Mouse (Mus musculus) forebrain, embryonic 10.5 days (tissue): ENCODE results near the gene Sv2c. TPM values are rescaled to one million over a fixed set of nuclear protein-coding genes. Genes with fewer than 3 reads are reported as not detected.
A peak's percentile ranks its signal among the peaks of the same experiment; 100 is the strongest.

Experiments
- DNase-seq: peaks from one replicate; pipeline ENCODE4 v3.0.0-alpha.2; 2017; ENCODE audit warnings: low spot score; ENCODE audit errors: extremely low spot score
- H3K27ac ChIP-seq: fragments of 300-500 bp; sonication (generic); 2 replicates; pipeline ENCODE4 v1.5.1; 2016; ENCODE audit warnings: mild to moderate bottlenecking
- H3K27me3 ChIP-seq: fragments of 300-500 bp; sonication (generic); 2 replicates; pipeline ENCODE4 v1.6.1; 2016; ENCODE audit warnings: mild to moderate bottlenecking; ENCODE audit not compliant: poor library complexity, severe bottlenecking
- H3K36me3 ChIP-seq: fragments of 300-500 bp; sonication (generic); replicated peaks from 2 replicates; pipeline ENCODE4 v1.6.1; 2016; ENCODE audit warnings: mild to moderate bottlenecking, moderate library complexity
- H3K4me1 ChIP-seq: fragments of 300-500 bp; sonication (generic); 2 replicates; pipeline ENCODE4 v1.6.1; 2016
- H3K4me3 ChIP-seq: fragments of 300-500 bp; sonication (generic); 2 replicates; pipeline ENCODE4 v1.5.1; 2016; ENCODE audit warnings: mild to moderate bottlenecking, moderate library complexity
- H3K9me3 ChIP-seq: fragments of 300-500 bp; sonication (generic); 2 replicates; pipeline ENCODE4 v1.6.1; 2016; ENCODE audit warnings: mild to moderate bottlenecking, moderate library complexity
- WGBS: fragments of 180-500 bp; shearing (Covaris S2); methylation state at CpG from one replicate; pipeline ENCODE4 v1.1.7; 2016; 5-methylcytosine and 5-hydroxymethylcytosine counted together
- polyA plus RNA-seq: library from polyadenylated mRNA; unstranded; fragments of >200 nt; fragmentation: Nextera tagmentation; extraction: Ambion mirVana; gene quantifications from 2 replicates; pipeline ENCODE4 v1.2.1, GENCODE M21; 2016

Gene Sv2c
- polyA plus RNA-seq, 1 experiment from 2014 or later, result 0.31 TPM

GRCm38 (mm10) chr13:96030368-96031223 is 101.8 kb downstream of the Sv2c start:
- peak; percentile 61 for DNase-seq

GRCm38 (mm10) chr13:96023858-96024257 is 108.5 kb downstream of the Sv2c start:
- no peak for DNase-seq
- no peaks in the 10 kb centered on the region for H3K9me3 ChIP-seq
- WGBS, result 84% methylated on average over 11 of the region's 11 CpGs
- H3K36me3 ChIP-seq, result no peaks in the 10 kb centered on the region
- H3K4me1 ChIP-seq, result no peaks in the 10 kb centered on the region
- H3K27ac ChIP-seq, result no peak overlapping the region
- no peak overlapping the region for H3K4me3 ChIP-seq
- H3K27me3 ChIP-seq, result no peaks in the 10 kb centered on the region

More at GRCm38 (mm10) chr13:96030368-96031223, 101.8 kb downstream of the Sv2c start:
- WGBS, result 63% methylated on average over 19 of the region's 19 CpGs
- no peaks in the 10 kb centered on the region for H3K27me3 ChIP-seq
- H3K36me3 ChIP-seq, result no peaks in the 10 kb centered on the region
- H3K4me3 ChIP-seq, result no peak overlapping the region
- H3K9me3 ChIP-seq, result no peaks in the 10 kb centered on the region
- no peak overlapping the region for H3K27ac ChIP-seq
- no peaks in the 10 kb centered on the region for H3K4me1 ChIP-seq

- Histone ChIP-seq H3K4me3 (no peak overlapping the region), H3K27ac (no peak overlapping the region), H3K9me3 (no peaks in the 10 kb centered on the region), H3K4me1 (0 out of 2 replicates have a peak, but pooled peaks cover 3% of the 10 kb centered on the region), H3K27me3 (no peaks in the 10 kb centered on the region), H3K36me3 (no peaks in the 10 kb centered on the region)
- 94% methylated on average over 3 of the region's 3 CpGs for WGBS
- DNase-seq, result no peak
These were observed 116.9 kb downstream of the Sv2c start for GRCm38 (mm10) chr13:96015516-96015915.

GRCm38 (mm10) chr13:96010861-96011511 is 121.4 kb downstream of the Sv2c start:
- no peaks in the 10 kb centered on the region for H3K36me3 ChIP-seq
- 72% methylated on average over 11 of the region's 11 CpGs for WGBS
- H3K4me3 ChIP-seq, result no peak overlapping the region
- H3K27me3 ChIP-seq, result no peaks in the 10 kb centered on the region
- DNase-seq, result no peak
- H3K4me1 ChIP-seq, result 0 out of 2 replicates have a peak, but pooled peaks cover 3% of the 10 kb centered on the region
- H3K27ac ChIP-seq, result no peak overlapping the region
- no peaks in the 10 kb centered on the region for H3K9me3 ChIP-seq

- Histone ChIP-seq H3K4me1 (0 out of 2 replicates have a peak, but pooled peaks cover 3% of the 10 kb centered on the region), H3K36me3 (no peaks in the 10 kb centered on the region), H3K4me3 (no peak overlapping the region), H3K9me3 (no peaks in the 10 kb centered on the region), H3K27ac (no peak overlapping the region), H3K27me3 (no peaks in the 10 kb centered on the region; the same call in none of the 2 replicates)
- WGBS, result 94% methylated on average over 9 of the region's 9 CpGs
- DNase-seq, result no peak
These were observed 123.4 kb downstream of the Sv2c start for GRCm38 (mm10) chr13:96008975-96009374.

GRCm38 (mm10) chr13:96008154-96008553 is 124.2 kb downstream of the Sv2c start:
- Histone ChIP-seq H3K4me3 (no peak overlapping the region), H3K27me3 (no peaks in the 10 kb centered on the region; the same call in none of the 2 replicates), H3K9me3 (no peaks in the 10 kb centered on the region), H3K27ac (no peak overlapping the region), H3K4me1 (0 out of 2 replicates have a peak, but pooled peaks cover 3% of the 10 kb centered on the region), H3K36me3 (no peaks in the 10 kb centered on the region)
- WGBS, result 85% methylated on average over 3 of the region's 3 CpGs
- no peak for DNase-seq

- no peaks in the 10 kb centered on the region for H3K36me3 ChIP-seq
- H3K9me3 ChIP-seq, result no peaks in the 10 kb centered on the region
- DNase-seq, result no peak
- H3K27me3 ChIP-seq, result no peaks in the 10 kb centered on the region; the same call in none of the 2 replicates
- peak overlapping the region; percentile 26; the same call in 1 of the 2 replicates for H3K27ac ChIP-seq
- no peak overlapping the region for H3K4me3 ChIP-seq
- WGBS, result 89% methylated on average over 3 of the region's 3 CpGs
- 0 out of 2 replicates have a peak, but pooled peaks cover 3% of the 10 kb centered on the region for H3K4me1 ChIP-seq
These were observed 128.8 kb downstream of the Sv2c start for GRCm38 (mm10) chr13:96003539-96003938.

- no peak for DNase-seq
- 44% methylated on average over 5 of the region's 5 CpGs for WGBS
- H3K27me3 ChIP-seq, result no peaks in the 10 kb centered on the region; the same call in none of the 2 replicates
These were observed 129.9 kb downstream of the Sv2c start for GRCm38 (mm10) chr13:96002475-96002874.

GRCm38 (mm10) chr13:95999396-95999795 is 133.0 kb downstream of the Sv2c start:
- WGBS, result 92% methylated on average over 10 of the region's 10 CpGs
- no peak for DNase-seq
- no peak overlapping the region for H3K27ac ChIP-seq
- no peaks in the 10 kb centered on the region for H3K36me3 ChIP-seq
- no peak overlapping the region for H3K4me3 ChIP-seq
- H3K4me1 ChIP-seq, result peaks cover 18% of the 10 kb centered on the region
- no peaks in the 10 kb centered on the region; the same call in none of the 2 replicates for H3K27me3 ChIP-seq
- H3K9me3 ChIP-seq, result peaks cover 4% of the 10 kb centered on the region; the same call in 1 of the 2 replicates

More at GRCm38 (mm10) chr13:96002475-96002874, 129.9 kb downstream of the Sv2c start:
- H3K36me3 ChIP-seq, result no peaks in the 10 kb centered on the region
- no peak overlapping the region for H3K4me3 ChIP-seq
- H3K27ac ChIP-seq, result no peak overlapping the region
- no peaks in the 10 kb centered on the region for H3K9me3 ChIP-seq
- H3K4me1 ChIP-seq, result 0 out of 2 replicates have a peak, but pooled peaks cover 3% of the 10 kb centered on the region

GRCm38 (mm10) chr13:95997294-95997693 is 135.1 kb downstream of the Sv2c start:
- peaks cover 12% of the 10 kb centered on the region; the same call in 1 of the 2 replicates for H3K27me3 ChIP-seq
- WGBS, result 54% methylated on average over 2 of the region's 2 CpGs
- no peak for DNase-seq
- H3K36me3 ChIP-seq, result no peaks in the 10 kb centered on the region
- H3K9me3 ChIP-seq, result peaks cover 4% of the 10 kb centered on the region; the same call in 1 of the 2 replicates
- H3K27ac ChIP-seq, result no peak overlapping the region
- H3K4me3 ChIP-seq, result no peak overlapping the region
- peaks cover 16% of the 10 kb centered on the region for H3K4me1 ChIP-seq

GRCm38 (mm10) chr13:95994705-95995703 is 137.4 kb downstream of the Sv2c start:
- peaks cover 4% of the 10 kb centered on the region; the same call in 1 of the 2 replicates for H3K9me3 ChIP-seq
- H3K4me3 ChIP-seq, result no peak overlapping the region
- peaks cover 16% of the 10 kb centered on the region for H3K4me1 ChIP-seq
- H3K27ac ChIP-seq, result peak overlapping the region; percentile 59
- peak; percentile 33 for DNase-seq
- WGBS, result 62% methylated on average over 27 of the region's 27 CpGs
- H3K36me3 ChIP-seq, result no peaks in the 10 kb centered on the region
- H3K27me3 ChIP-seq, result peaks cover 18% of the 10 kb centered on the region; the same call in 1 of the 2 replicates

GRCm38 (mm10) chr13:95988181-95988580 is 144.2 kb downstream of the Sv2c start:
- no peaks in the 10 kb centered on the region for H3K9me3 ChIP-seq
- H3K27ac ChIP-seq, result no peak overlapping the region
- DNase-seq, result no peak
- no peaks in the 10 kb centered on the region for H3K4me1 ChIP-seq
- 87% methylated on average over 9 of the region's 9 CpGs for WGBS
- H3K4me3 ChIP-seq, result no peak overlapping the region
- H3K36me3 ChIP-seq, result no peaks in the 10 kb centered on the region
- peaks cover 20% of the 10 kb centered on the region; the same call in 1 of the 2 replicates for H3K27me3 ChIP-seq
